Mouse (Mus musculus) Muller cell, postnatal 12 days (primary cell): ENCODE results near the gene Vps8.

ENCODE experiments used
- DNase-seq: peaks from one replicate; pipeline ENCODE4 v3.0.0-alpha.2; 2015; ENCODE audit errors: inconsistent ontology term

The Vps8 gene

DNA sequence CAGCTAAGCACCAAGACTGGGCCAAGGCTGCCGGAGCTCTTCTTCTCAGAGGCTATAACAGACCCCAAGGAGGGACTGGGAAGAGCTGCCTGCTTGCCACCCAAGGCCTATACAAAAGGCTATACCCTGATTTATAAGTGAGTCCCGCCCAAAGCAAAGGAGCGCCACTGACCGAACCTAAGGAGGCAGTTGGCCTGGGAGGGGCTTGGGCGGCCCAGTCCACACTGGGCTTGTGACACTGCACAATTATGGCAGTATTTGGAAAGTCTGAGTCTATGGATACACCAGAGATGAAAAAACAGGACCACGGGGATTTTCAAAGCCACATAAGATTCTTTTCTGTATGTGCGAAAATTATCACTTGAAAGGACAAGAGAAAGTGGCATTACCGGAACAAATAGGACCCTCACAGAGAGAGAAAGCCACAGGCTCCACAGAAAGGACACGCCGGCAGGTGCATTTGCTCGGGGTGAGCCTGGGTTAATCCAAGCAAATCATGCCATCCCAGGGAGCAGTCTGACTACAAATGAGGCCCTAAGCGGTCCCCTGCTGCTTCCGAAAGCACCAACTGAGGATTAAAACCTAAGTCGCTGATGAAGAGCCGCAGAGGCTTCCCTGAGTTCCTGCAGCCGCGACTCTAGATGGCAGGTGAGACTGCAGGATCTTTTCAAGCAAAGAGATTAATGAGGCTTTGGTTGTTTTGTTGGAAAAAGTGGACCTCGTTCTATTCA lies 241.9 kb downstream of the Vps8 start:
- no peak for DNase-seq

DNA sequence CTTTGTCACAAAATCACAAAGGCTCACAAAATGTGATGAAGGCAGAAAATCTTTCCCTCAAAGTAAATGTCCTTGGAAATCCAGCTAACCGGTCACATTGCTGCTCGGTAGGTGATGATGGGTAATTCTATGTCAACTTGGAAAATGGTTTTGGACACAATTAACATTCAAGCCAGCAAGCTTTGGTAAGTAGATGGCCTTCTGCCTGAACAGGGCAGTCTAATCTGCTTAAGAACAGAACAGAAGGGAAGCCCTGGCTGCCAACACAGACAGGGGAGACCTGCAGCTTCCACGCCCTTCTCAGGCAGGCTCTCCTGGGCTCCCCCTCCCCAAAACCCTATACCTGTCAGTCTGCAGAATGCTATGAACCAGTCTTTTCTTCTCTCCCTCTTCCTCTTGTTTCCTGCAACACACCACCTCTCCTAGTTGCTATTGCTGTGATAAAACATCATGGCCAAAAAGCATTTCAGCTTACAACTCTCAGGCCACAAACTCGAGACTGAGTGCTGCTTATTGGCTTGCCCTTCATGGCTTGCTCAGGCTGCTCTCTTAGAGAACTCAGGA lies 242.6 kb downstream of the Vps8 start:
- no peak for DNase-seq

DNA sequence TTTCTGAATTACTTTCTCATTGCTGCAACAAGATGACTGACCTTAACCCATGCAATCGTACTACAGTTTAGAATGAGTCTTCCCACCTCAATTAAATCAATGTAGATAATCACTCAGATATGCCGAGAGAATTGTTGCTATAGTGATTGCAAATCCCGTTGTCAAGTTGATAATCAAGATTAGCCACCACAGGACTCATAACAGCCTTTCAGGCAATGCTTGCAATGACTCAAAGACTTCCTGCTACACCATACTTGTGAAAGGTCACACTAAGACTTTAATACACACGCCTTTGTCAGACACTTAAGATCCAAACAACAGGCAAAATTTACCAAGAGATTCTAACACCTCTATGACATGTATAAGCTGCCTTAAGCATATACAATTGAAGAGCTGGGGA lies 249.0 kb downstream of the Vps8 start:
- DNase-seq, result no peak

DNA sequence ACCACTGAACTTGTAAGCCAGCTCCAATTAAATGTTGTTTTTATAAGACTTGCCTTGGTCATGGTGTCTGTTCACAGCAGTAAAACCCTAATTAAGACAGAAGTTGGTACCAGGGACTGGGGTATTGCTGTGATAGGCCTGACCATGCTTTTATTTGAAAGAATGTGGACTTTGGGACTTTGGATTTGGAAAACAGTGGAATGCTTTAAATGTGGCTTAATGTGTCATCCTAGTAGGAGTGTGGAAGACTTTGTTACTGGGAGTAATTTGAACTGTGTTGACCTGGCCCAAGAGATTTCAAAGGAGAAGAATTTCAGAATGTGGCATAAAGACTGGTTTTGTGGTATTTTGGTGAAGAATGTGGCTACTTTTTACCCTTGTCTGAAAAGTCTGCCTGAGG lies 250.1 kb downstream of the Vps8 start:
- peak; percentile 74 for DNase-seq

DNA sequence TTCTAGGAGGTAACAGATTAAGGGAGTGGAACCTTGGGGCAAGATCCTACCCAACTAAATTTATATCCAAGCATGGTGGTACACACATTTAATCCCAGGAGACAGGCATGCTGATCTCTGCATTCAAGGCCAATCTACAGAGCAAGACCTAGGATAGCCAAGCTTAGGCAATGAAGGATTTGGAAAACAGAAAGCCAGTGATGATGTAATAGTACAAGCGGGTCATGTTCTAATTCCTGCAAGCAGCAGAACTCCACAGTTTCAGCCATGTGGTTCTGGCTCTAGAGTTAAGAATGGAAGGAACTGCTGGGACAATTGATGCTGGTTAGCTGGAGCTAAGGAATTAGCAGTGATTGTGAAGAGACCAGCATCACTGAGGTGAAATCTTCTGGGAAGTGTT lies 250.7 kb downstream of the Vps8 start:
- DNase-seq, result peak; percentile 60

DNA sequence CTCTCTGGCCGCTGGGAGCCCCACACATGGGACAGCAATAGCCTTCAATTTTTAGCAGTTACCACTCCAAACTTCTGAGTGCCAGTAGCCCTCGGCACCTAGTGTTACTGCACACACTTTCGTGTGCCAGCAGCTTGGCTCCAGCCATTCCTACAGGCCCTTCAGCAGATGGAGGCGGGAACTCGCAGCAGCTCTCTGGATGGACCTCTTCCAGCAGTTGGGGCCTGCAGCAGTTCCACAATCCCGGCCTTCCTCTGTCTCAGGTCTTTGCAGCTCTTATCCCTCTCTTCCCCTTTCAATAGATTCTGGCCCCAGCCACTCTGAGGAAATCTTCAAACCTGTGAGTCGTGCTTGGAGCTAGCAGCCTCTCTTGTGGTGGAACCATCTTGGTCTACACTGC lies 253.9 kb downstream of the Vps8 start:
- DNase-seq, result no peak

DNA sequence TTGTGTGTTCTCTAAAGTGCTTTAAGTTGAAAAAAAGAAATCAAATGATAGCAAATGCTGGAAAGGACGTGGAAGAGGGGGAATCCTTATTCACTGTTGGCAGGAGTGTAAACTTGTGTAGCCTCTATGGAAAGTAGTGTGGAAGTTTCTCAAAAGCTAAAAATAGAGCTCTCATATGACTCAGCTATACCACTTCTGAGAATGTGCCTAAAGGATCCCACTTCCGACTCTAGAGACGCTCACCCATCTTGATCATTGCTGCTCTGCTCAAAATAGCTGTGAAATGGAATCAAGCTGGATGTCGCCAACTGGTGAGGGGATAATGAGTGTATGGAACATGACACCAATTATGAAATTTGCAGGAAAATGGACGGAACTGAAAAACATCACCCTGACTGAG lies 264.5 kb downstream of the Vps8 start:
- no peak for DNase-seq

DNA sequence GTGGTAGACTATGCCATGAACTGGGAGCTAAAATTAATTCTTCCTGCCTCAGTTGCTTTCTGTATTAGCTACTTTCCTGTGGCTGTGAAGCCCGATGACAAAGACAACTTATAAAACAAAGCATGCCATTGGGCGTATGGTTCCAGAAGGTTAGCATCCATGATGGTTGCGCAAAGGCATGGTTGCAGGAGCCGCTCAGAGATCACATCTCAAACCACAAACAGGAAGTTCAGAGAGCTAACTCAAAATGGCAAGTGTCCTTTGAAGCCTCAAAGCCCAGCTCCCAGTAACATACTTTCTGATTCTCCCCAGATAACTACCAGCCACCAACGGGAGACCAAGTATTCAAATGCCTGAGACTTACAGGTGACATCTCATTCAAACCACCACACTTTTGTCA lies 266.2 kb downstream of the Vps8 start:
- no peak for DNase-seq

DNA sequence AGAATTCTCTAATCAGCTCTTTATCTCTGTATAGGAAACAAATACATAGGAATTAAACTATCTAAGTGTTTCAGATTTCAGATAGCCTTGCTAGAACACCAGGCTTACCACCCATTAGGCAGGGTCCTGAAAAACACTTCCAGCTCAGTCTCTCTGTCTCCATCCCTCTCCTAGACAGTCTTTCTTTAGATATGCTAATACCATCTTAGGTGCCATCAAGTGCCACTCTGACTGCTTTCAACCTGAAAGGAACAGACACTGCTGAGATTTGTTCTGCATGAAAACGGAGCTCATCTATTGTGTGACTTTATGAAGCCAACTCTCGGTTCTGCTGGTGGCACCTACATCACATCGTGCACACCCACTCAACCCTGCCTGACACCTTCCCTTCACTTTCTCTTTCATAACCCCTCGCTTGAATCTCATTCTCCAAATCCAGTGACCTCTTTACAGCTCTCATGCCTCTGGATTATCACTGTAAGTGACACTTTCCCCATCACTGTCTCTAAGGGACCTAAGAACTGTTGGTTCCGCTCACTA lies 267.4 kb downstream of the Vps8 start:
- DNase-seq, result no peak

DNA sequence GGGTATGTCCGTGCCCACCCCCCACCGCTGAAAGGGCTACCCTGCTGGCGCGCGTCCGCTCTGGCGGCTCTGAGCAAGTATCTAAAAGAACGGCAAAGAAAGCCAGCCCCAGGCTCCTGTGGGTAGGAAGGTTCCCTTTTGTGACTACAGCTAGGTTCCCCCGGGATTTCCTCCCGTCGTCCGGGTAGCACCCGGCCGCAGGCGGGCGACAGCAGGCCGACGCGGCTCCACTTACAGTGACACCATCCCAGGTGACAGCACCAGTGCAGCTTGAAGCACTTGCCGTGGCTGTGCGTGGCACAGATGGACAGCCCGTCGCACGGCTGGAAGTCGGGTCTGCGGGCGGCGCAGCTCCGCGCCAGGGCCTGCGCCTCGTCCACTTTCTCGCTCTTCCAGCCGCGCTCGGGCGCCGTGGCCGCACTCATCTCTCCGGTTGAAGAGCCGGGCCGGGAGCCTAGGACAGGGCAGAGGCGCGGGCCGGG lies 271.1 kb downstream of the Vps8 start:
- peak; percentile 78 for DNase-seq
